Mouse (Mus musculus) embryonic facial prominence, embryonic 10.5 days (tissue): Measurements from ENCODE around the gene Vezf1. TPM values are rescaled to one million over a fixed set of nuclear protein-coding genes. Genes with fewer than 3 reads are reported as not detected.

Source experiments
- DNase-seq: peaks from one replicate; pipeline ENCODE4 v3.0.0-alpha.2; 2017; ENCODE audit warnings: low spot score
- H3K27ac ChIP-seq: fragments of 300-500 bp; sonication (generic); replicated peaks from 2 replicates; pipeline ENCODE4 v1.5.1; 2016; ENCODE audit warnings: mild to moderate bottlenecking
- H3K27me3 ChIP-seq: fragments of 300-500 bp; sonication (generic); replicated peaks from 2 replicates; pipeline ENCODE4 v1.6.1; 2016; ENCODE audit warnings: low read depth, mild to moderate bottlenecking; ENCODE audit not compliant: poor library complexity, severe bottlenecking
- H3K36me3 ChIP-seq: fragments of 300-500 bp; sonication (generic); replicated peaks from 2 replicates; pipeline ENCODE4 v1.6.1; 2016; ENCODE audit warnings: mild to moderate bottlenecking, moderate library complexity
- H3K4me1 ChIP-seq: fragments of 300-500 bp; sonication (generic); 2 replicates; pipeline ENCODE4 v1.6.1; 2016
- H3K4me3 ChIP-seq: fragments of 300-500 bp; sonication (generic); 2 replicates; pipeline ENCODE4 v1.5.1; 2016; ENCODE audit warnings: mild to moderate bottlenecking, moderate library complexity
- H3K9me3 ChIP-seq: fragments of 300-500 bp; sonication (generic); 2 replicates; pipeline ENCODE4 v1.6.1; 2016; ENCODE audit warnings: mild to moderate bottlenecking
- WGBS: fragments of 180-500 bp; shearing (Covaris S2); methylation state at CpG from one replicate; pipeline ENCODE4 v1.1.7; 2016; 5-methylcytosine and 5-hydroxymethylcytosine counted together
- polyA plus RNA-seq: library from polyadenylated mRNA; unstranded; fragments of >200 nt; fragmentation: Nextera tagmentation; extraction: Ambion mirVana; gene quantifications from 2 replicates; pipeline ENCODE4 v1.2.1, GENCODE M21; 2016

The Vezf1 gene
- polyA plus RNA-seq, 1 experiment from 2014 or later, result 60.0 TPM

DNA sequence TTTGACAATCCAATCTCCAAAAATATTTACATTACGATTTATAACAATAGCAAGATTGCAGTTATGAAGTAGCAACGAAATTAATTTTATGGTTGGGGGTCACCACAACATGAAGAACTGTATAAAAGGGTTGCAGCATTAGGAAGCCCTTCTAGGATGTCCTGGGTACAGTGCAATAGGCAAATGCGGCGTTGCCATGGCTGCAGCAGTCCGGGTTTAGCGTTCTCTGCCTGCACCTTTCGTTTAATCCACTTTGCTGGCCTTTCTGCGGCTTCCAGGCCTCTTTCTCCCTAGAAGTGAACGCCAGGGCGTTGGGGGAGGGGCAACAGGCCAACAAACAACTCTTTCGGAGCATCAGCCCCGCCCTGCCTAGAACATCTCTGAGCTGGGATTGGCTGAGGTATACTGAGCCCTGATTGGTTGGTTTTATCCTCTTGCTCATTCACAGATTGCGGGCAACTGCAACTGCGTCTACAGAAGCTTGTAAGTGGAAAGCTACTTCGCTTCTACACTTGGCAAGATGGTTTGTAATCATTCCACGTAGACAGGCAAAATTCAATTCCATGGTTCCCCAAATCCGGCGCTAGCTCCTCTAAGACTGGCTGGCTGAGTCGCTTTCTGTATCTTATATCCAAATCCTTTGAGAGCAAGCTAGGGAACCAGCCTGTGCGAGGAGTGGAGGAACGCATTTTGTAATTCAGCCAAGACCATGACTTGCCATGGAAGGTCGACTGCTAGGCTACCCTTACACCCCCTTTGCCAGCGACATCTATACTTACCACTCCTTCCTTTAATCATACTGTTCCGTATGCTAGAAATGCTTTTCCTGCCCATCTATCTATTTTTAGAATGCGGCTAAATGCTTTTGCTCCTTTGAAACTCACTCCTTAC lies 18.9 kb downstream of the Vezf1 start:
- WGBS, result 8% methylated on average over 25 of the region's 25 CpGs
- DNase-seq, result peak; percentile 95
- Histone ChIP-seq H3K4me1 (peaks cover 32% of the 10 kb centered on the region), H3K9me3 (no peaks in the 10 kb centered on the region), H3K36me3 (peaks cover 38% of the 10 kb centered on the region), H3K4me3 (peak overlapping the region; percentile 52), H3K27me3 (no peaks in the 10 kb centered on the region), H3K27ac (peak overlapping the region; percentile 81)

DNA sequence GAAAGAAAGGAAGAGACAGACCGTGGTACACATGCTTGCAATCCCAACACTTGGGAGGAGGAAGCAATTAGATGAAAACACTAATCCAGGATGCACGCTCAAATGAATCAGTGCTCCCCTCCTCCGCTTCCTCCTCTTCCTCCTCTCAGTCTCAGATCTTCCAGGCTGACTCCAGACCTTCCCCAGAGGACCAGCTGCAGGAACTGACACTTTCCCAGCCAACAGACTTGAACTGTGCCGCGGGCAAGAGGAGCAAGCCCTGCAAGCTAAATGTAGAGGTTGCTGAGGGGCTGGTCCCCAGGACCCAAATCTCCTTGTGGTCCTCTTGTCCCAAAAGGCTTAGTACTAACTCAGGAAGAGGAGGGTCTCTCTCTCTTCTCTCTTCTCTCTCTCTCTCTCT lies 21.1 kb downstream of the Vezf1 start:
- H3K27me3 ChIP-seq, result no peaks in the 10 kb centered on the region
- no peak overlapping the region for H3K27ac ChIP-seq
- H3K9me3 ChIP-seq, result no peaks in the 10 kb centered on the region
- H3K36me3 ChIP-seq, result peaks cover 16% of the 10 kb centered on the region
- no peak for DNase-seq
- peaks cover 32% of the 10 kb centered on the region for H3K4me1 ChIP-seq
- 57% methylated on average over 5 of the region's 5 CpGs for WGBS
- H3K4me3 ChIP-seq, result no peak overlapping the region

DNA sequence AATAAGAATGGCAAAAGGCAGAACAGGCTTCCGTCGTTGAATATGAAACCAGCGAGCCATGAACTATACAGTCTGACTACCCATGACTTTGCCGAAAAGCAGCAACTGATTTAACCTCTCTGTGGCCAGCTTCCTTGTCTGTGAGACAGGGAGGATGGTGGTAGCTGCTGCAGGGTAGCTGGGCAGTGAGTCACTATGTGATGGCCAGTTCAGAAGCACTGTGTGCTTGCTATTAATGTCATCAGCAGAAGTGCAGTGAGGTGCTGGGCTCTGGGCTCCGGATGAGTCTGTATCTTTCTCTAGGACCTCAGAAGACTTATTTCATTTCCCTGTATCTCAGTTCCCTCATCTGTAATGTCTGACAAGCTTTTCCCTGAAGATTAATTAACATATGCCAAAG lies 22.2 kb downstream of the Vezf1 start:
- peaks cover 32% of the 10 kb centered on the region for H3K4me1 ChIP-seq
- WGBS, result 86% methylated on average over 5 of the region's 5 CpGs

DNA sequence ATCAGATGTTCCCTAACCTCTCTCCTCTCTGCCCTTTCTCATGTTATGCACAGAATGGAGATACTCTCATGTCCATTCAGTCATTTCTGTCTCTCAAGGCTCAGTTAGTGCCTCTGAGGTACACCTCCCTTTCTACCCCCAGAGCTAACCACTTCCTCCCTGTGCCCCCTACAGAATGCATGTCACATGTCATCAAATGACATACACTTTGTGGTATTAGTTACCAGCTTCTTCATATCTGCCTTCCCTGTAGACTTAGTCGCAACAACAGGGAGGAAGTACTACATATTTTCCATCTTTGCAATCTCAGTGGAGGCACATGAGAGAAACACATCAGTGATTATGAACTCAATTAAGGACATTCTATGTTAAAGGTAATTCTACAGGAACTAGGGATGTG lies 23.9 kb downstream of the Vezf1 start:
- peaks cover 6% of the 10 kb centered on the region for H3K27me3 ChIP-seq
- H3K36me3 ChIP-seq, result peaks cover 2% of the 10 kb centered on the region; the same call in 1 of the 2 replicates
- H3K4me3 ChIP-seq, result no peak overlapping the region
- peaks cover 23% of the 10 kb centered on the region for H3K4me1 ChIP-seq
- no peaks in the 10 kb centered on the region for H3K9me3 ChIP-seq
- WGBS, result 92% methylated on average over 1 of the region's 1 CpGs
- H3K27ac ChIP-seq, result no peak overlapping the region
- no peak for DNase-seq

More for the DNA sequence above, 22.2 kb downstream of the Vezf1 start:
- peaks cover 5% of the 10 kb centered on the region for H3K36me3 ChIP-seq
- no peaks in the 10 kb centered on the region for H3K9me3 ChIP-seq
- H3K27me3 ChIP-seq, result no peaks in the 10 kb centered on the region
- DNase-seq, result no peak
- no peak overlapping the region for H3K4me3 ChIP-seq
- H3K27ac ChIP-seq, result no peak overlapping the region

DNA sequence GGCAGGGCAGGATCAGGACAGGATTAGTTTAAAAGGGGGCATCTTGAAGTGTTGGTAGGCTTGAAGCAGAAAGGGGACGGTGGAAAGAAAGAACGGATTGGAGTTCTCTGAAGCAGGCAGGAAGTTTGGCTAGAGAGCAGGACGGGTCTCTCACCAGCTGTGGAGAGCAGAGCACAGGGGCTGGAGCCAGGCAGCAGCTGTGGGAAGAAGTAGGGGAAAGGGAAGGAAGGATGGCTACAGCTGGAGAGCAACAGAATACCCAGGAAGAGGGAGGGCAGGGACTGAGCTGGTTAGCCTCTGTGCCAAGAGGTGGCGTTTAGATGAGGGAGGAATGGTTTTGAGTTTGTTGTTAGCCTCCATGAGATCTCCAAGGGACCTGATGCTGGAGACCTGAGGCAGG lies 29.1 kb downstream of the Vezf1 start:
- Histone ChIP-seq H3K4me3 (peak overlapping the region; percentile 94), H3K27ac (peak overlapping the region; percentile 44; the same call in 1 of the 2 replicates), H3K9me3 (no peaks in the 10 kb centered on the region), H3K27me3 (peaks cover 23% of the 10 kb centered on the region), H3K4me1 (peaks cover 51% of the 10 kb centered on the region), H3K36me3 (0 out of 2 replicates have a peak, but pooled peaks cover 3% of the 10 kb centered on the region)
- DNase-seq, result peak; percentile 22
- 17% methylated on average over 4 of the region's 4 CpGs for WGBS

DNA sequence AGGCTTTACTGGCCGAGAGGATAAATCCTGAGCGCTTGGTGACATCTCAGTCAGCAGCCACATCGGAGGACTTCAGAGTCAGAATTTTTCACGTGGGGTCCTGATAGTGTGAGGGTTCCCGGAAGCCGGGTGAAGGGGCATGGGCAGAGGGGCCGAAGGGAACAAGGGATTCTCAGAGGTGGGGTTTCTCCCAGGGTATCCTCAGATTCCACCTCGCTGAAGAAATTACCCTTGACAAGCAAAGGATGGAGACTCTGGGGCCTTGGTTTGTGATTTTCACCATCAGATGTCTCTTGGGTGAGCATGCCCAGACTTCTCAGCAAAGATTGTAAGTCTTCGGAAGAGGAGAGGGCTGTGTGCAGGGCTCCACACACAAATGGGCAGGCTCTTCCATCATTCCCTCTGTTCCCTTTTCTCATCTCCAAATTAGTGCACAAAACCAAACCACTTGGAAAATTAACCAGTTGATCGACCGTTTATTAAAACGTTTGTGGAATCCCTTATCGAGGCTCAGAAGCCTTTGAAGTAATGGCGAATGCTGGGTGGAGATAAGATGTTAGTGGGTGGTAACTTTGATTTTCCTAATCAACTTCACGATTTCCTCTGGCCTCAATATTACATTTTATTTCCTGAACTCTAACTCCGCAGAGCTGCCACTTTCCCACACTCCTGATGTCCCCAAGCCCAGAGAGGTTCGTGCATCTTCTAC lies 30.1 kb downstream of the Vezf1 start, which contains the start of gene Cuedc1:
Gene Cuedc1, plus strand, starts transcription at position 38 of the 709 bp plus-strand sequence.
- Histone ChIP-seq H3K4me1 (peaks cover 51% of the 10 kb centered on the region), H3K36me3 (0 out of 2 replicates have a peak, but pooled peaks cover 8% of the 10 kb centered on the region), H3K27ac (peak within 1 kb of the TSS; percentile 100), H3K27me3 (peaks cover 23% of the 10 kb centered on the region), H3K9me3 (no peaks in the 10 kb centered on the region), H3K4me3 (peak within 1 kb of the TSS; percentile 94)
- 24% methylated on average over 17 of the region's 17 CpGs for WGBS
- no peak for DNase-seq

DNA sequence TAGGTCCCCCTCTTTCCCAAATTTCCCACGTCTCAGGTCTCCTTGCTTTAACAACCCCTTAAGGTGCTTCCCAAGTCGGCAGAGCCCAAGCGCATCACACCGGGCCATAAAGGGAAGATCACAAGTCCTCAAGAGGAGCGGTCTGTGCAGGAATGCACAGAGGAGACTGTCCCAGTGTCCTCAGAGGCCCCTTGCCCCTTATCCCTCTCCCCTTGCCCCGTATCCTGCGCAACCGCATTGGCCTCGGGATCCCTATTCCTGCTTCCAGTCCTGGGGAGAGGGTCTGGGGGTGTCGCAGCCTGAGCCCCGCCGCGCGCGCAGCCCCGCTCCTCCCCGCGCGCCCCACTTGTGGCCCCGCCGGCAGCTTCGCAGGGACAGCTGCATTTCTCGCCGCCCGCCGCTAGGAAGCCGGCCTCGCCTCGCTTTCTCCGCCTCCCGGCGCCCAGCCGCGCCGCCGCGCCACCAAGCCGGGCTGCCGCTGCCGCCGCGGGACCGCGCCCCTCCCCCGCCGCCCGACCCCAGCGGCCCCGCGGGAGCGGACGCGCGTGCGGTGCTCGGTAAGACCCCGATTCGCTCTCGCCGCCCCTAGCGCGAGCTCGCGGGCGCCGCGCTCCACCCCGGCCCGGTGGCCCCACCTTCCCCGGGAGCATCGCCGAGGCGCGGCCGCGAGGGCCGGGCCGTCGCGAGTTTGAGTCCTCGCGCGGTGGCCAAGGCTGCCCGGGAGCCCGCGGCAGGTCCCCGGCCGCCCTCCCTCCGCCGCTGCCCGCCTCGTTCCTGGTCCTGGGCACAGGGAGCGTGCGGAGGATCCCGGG lies 30.9 kb downstream of the Vezf1 start:
- WGBS, result under 1% methylated on average over 88 of the region's 95 CpGs

DNA sequence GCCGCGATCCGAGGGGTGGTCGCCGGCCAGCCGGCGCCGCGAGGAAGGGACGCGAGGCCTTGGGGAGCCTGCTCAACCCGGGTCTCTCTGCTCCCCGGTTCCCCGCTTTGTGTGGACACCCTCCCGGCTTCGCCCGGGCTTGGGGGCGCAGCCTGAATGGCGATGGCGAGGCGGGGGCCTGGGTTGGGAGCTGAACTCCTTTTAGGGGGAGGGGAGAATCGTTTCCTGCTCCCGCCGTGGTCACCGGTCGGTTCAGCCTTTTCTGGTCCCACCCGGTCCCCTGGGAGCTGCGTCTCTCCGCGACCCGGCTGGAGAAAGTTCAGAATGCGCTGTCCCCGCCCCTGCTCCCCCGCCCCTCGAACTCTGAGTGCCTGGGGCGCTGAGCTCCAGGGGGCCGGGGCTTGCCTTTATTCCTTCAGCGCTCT lies 31.5 kb downstream of the Vezf1 start:
- peak; percentile 83 for DNase-seq
- Histone ChIP-seq H3K27ac (peak overlapping the region; percentile 100), H3K36me3 (peaks cover 14% of the 10 kb centered on the region), H3K27me3 (peaks cover 23% of the 10 kb centered on the region), H3K4me3 (peak overlapping the region; percentile 94), H3K9me3 (no peaks in the 10 kb centered on the region), H3K4me1 (peaks cover 57% of the 10 kb centered on the region)
- under 1% methylated on average over 38 of the region's 38 CpGs for WGBS

More for the DNA sequence above, 30.9 kb downstream of the Vezf1 start:
- Histone ChIP-seq H3K36me3 (peaks cover 8% of the 10 kb centered on the region; the same call in 1 of the 2 replicates), H3K27me3 (peaks cover 23% of the 10 kb centered on the region), H3K27ac (peak overlapping the region; percentile 100), H3K9me3 (no peaks in the 10 kb centered on the region), H3K4me1 (peaks cover 51% of the 10 kb centered on the region), H3K4me3 (peak overlapping the region; percentile 94)
- peak; percentile 88 for DNase-seq

DNA sequence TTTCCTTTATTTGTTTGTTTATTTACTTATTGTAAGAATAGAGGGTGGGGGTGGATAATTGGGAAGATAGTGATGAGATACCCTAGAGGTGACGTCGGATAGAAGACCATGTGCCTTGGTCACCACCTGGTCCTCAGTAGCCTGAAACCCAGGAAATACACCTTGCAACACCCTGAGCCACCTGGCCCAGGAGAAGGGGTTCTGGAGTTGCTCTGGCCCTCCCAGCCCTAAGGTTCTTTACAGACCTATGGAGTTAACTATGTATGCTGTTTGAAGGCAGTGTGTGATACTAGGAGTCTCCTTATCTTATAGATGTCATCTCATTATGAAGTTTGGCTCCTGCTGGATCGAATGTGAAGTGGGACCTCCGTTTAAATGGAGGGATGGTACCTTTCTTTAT lies 32.1 kb downstream of the Vezf1 start:
- no peak for DNase-seq
- Histone ChIP-seq H3K27ac (peak overlapping the region; percentile 100; the same call in 1 of the 2 replicates), H3K4me3 (peak overlapping the region; percentile 94), H3K27me3 (peaks cover 23% of the 10 kb centered on the region), H3K9me3 (no peaks in the 10 kb centered on the region), H3K36me3 (peaks cover 14% of the 10 kb centered on the region), H3K4me1 (peaks cover 58% of the 10 kb centered on the region)
- 39% methylated on average over 4 of the region's 4 CpGs for WGBS

DNA sequence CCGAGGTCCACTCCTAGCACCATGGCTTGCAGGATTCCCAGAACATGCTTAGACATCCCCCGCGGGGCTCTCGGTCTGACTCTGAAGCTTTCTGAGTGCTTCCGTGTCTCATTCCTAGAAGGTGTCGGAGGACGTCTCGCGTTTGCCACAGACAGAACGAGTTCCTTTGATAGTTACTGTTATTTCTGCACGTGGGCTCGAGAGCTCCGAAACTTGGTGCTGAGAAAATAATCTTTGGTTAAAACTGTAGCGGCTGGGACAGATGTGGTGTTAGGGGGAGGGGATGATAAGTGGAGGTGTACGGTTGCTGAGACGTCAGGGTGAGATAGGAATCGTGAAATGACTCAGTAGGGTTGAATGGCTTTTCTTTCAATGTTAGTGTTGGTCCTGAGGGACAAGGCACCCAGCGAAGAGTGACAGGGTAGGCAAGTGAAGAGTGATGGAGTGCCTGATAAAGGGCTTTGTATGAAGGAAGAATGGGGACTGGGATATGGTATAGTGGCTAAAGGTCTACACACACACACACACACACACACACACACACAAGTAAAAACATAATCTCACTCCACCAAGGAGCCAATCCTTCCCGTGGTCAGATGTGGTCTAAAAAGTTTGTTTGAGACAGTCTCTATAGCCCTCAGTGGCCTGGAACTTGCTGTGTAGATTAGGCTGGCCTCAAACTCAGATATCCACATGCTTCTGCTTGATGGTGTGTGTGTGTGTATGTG lies 35.3 kb downstream of the Vezf1 start:
- peaks cover 14% of the 10 kb centered on the region for H3K36me3 ChIP-seq
- H3K4me1 ChIP-seq, result peaks cover 71% of the 10 kb centered on the region

DNA sequence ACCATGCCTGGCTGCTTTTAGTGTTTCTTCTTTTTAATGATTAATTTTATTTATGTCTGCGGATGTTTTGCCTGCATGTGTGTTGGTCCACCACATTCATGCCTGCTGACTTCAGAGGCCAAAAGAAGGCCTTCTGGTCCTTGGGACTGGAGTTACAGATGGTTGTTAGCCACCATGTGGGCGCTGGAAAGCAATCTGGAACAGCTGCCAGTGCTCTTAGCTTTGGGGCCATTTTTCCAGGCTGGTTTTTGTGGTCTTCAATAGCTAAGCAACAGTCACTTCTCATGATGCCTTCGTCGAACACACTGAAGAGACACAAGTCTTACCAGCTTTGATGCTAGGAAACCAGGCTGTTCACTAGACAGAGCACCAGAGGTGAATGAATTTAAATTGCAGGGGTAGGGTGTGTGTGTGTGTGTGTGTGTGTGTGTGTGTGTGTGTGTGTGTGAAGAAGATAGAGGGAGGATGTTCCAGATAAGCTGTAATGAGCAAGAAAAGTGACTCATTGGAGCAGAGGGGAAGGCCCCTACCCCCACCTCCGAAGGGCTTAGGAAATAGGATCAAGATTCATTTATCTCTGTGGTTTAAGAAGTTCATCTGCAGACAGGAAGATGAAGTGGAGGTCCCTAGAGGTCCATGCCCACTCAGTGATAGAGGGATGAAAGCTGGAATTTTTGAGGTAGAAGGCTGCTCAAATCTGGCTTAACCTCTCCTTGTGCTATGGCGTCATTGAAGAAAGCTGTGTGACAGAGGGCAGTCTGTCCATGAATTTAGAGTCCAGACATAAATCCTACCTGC lies 37.6 kb downstream of the Vezf1 start:
- Histone ChIP-seq H3K36me3 (peaks cover 14% of the 10 kb centered on the region), H3K4me3 (no peak overlapping the region), H3K9me3 (no peaks in the 10 kb centered on the region), H3K4me1 (peaks cover 68% of the 10 kb centered on the region), H3K27me3 (no peaks in the 10 kb centered on the region), H3K27ac (no peak overlapping the region)
- WGBS, result 83% methylated on average over 6 of the region's 6 CpGs
- DNase-seq, result no peak

More for the DNA sequence above, 35.3 kb downstream of the Vezf1 start:
- 92% methylated on average over 19 of the region's 19 CpGs for WGBS
- Histone ChIP-seq H3K4me3 (no peak overlapping the region), H3K27me3 (peaks cover 2% of the 10 kb centered on the region; the same call in 1 of the 2 replicates), H3K9me3 (no peaks in the 10 kb centered on the region), H3K27ac (no peak overlapping the region)
- no peak for DNase-seq
